Mouse (Mus musculus): ENCODE results near the gene Aff2. TPM values are rescaled to one million over a fixed set of nuclear protein-coding genes. Genes with fewer than 3 reads are reported as not detected.

Gene Aff2
- total and polyA plus RNA-seq, 3 experiments: 1.1 to 3.3 (median 2.0) TPM

GRCm38 (mm10) chrX:69460896-69461295 is 100.8 kb downstream of the Aff2 start:
- Histone ChIP-seq H3K27ac (no peak overlapping the region), H3K36me3 (ENCODE audit: control insufficient read depth, insufficient read depth, low read length) (no peaks in the 10 kb centered on the region), H3K9ac (ENCODE audit: low read depth, low read length) (no peak overlapping the region), H3K4me3 (no peak overlapping the region), H3K4me1 (ENCODE audit: control insufficient read depth, insufficient read depth, low read length) (no peaks in the 10 kb centered on the region; the same call in 1 of the 2 replicates), H3K27me3 (ENCODE audit: control insufficient read depth, insufficient read depth, low read length) (no peaks in the 10 kb centered on the region), H3K79me2 (replicated peaks; ENCODE audit: control insufficient read depth, insufficient read depth, low read length) (no peaks in the 10 kb centered on the region)
- intact Hi-C loops (cut with DNase I): loop anchor here (2.0 kb wide), 1 partner anchor 18 kb away; no protein-coding TSS in a partner anchor
- no peak for DNase-seq
- TF ChIP-seq CTCF (IDR thresholded peaks at IDR 0.05): no peak
- no peak for TF ChIP-seq EP300 (IDR thresholded peaks at IDR 0.05; ENCODE audit: insufficient read depth, low read depth, low read length)
- no peak for TF ChIP-seq POLR2A (IDR thresholded peaks at IDR 0.05; ENCODE audit: insufficient read depth, low read depth, low read length)
- 54% methylated on average over 2 of the region's 2 CpGs for WGBS

GRCm38 (mm10) chrX:69502061-69502460 is 142.0 kb downstream of the Aff2 start:
- TF ChIP-seq POLR2A (IDR thresholded peaks at IDR 0.05; ENCODE audit: insufficient read depth, low read depth, low read length) (no peak), CTCF (IDR thresholded peaks at IDR 0.05) (no peak), EP300 (IDR thresholded peaks at IDR 0.05; ENCODE audit: insufficient read depth, low read depth, low read length) (no peak)
- Histone ChIP-seq H3K27ac (no peak overlapping the region), H3K36me3 (ENCODE audit: control insufficient read depth, insufficient read depth, low read length) (no peaks in the 10 kb centered on the region), H3K79me2 (replicated peaks; ENCODE audit: control insufficient read depth, insufficient read depth, low read length) (no peaks in the 10 kb centered on the region), H3K4me3 (no peak overlapping the region), H3K9ac (ENCODE audit: low read depth, low read length) (no peak overlapping the region), H3K27me3 (ENCODE audit: control insufficient read depth, insufficient read depth, low read length) (no peaks in the 10 kb centered on the region), H3K4me1 (ENCODE audit: control insufficient read depth, insufficient read depth, low read length) (no peaks in the 10 kb centered on the region)
- no peak for DNase-seq
- whole genome bisulfite sequencing: 36% methylated on average over 3 of the region's 3 CpGs
- intact Hi-C loops (cut with DNase I): no loop called here

- intact Hi-C loops (cut with DNase I): no loop called here
- H3K79me2 ChIP-seq (replicated peaks; ENCODE audit: control insufficient read depth, insufficient read depth, low read length): no peaks in the 10 kb centered on the region
Measured at GRCm38 (mm10) chrX:69518040-69518575, 158.0 kb downstream of the Aff2 start.

GRCm38 (mm10) chrX:69540811-69541210 is 180.7 kb downstream of the Aff2 start:
- DNase-seq: no peak
- Histone ChIP-seq H3K4me1 (ENCODE audit: control insufficient read depth, insufficient read depth, low read length) (no peaks in the 10 kb centered on the region), H3K4me3 (no peak overlapping the region), H3K27me3 (ENCODE audit: control insufficient read depth, insufficient read depth, low read length) (no peaks in the 10 kb centered on the region), H3K79me2 (replicated peaks; ENCODE audit: control insufficient read depth, insufficient read depth, low read length) (no peaks in the 10 kb centered on the region), H3K9ac (ENCODE audit: low read depth, low read length) (no peak overlapping the region), H3K27ac (no peak overlapping the region), H3K36me3 (ENCODE audit: control insufficient read depth, insufficient read depth, low read length) (no peaks in the 10 kb centered on the region)
- TF ChIP-seq CTCF (IDR thresholded peaks at IDR 0.05): no peak
- TF ChIP-seq EP300 (IDR thresholded peaks at IDR 0.05; ENCODE audit: insufficient read depth, low read depth, low read length): no peak
- no peak for TF ChIP-seq POLR2A (IDR thresholded peaks at IDR 0.05; ENCODE audit: insufficient read depth, low read depth, low read length)
- 24% methylated on average over 1 of the region's 1 CpGs for WGBS
- intact Hi-C loops (cut with DNase I): no loop called here

More at GRCm38 (mm10) chrX:69518040-69518575, 158.0 kb downstream of the Aff2 start:
- no peak for DNase-seq
- Histone ChIP-seq H3K27ac (no peak overlapping the region), H3K4me1 (ENCODE audit: control insufficient read depth, insufficient read depth, low read length) (no peaks in the 10 kb centered on the region), H3K9ac (ENCODE audit: low read depth, low read length) (no peak overlapping the region), H3K4me3 (no peak overlapping the region), H3K27me3 (ENCODE audit: control insufficient read depth, insufficient read depth, low read length) (no peaks in the 10 kb centered on the region), H3K36me3 (ENCODE audit: control insufficient read depth, insufficient read depth, low read length) (no peaks in the 10 kb centered on the region)
- TF ChIP-seq POLR2A (IDR thresholded peaks at IDR 0.05; ENCODE audit: insufficient read depth, low read depth, low read length) (no peak), CTCF (IDR thresholded peaks at IDR 0.05) (no peak), EP300 (IDR thresholded peaks at IDR 0.05; ENCODE audit: insufficient read depth, low read depth, low read length) (no peak)
- WGBS: 58% methylated on average over 6 of the region's 6 CpGs

- Histone ChIP-seq H3K27me3 (ENCODE audit: control insufficient read depth, insufficient read depth, low read length) (no peaks in the 10 kb centered on the region), H3K36me3 (ENCODE audit: control insufficient read depth, insufficient read depth, low read length) (no peaks in the 10 kb centered on the region), H3K4me3 (no peak overlapping the region), H3K27ac (no peak overlapping the region), H3K9ac (ENCODE audit: low read depth, low read length) (no peak overlapping the region), H3K79me2 (replicated peaks; ENCODE audit: control insufficient read depth, insufficient read depth, low read length) (no peaks in the 10 kb centered on the region), H3K4me1 (ENCODE audit: control insufficient read depth, insufficient read depth, low read length) (no peaks in the 10 kb centered on the region)
- no peak for DNase-seq
- intact Hi-C loops (cut with DNase I): no loop called here
- WGBS: 76% methylated on average over 2 of the region's 2 CpGs
- TF ChIP-seq EP300 (IDR thresholded peaks at IDR 0.05; ENCODE audit: insufficient read depth, low read depth, low read length) (no peak), POLR2A (IDR thresholded peaks at IDR 0.05; ENCODE audit: insufficient read depth, low read depth, low read length) (no peak), CTCF (IDR thresholded peaks at IDR 0.05) (no peak)
Measured at GRCm38 (mm10) chrX:69579903-69580459, 219.9 kb downstream of the Aff2 start.

GRCm38 (mm10) chrX:69608793-69609192 is 248.7 kb downstream of the Aff2 start:
- Histone ChIP-seq H3K79me2 (replicated peaks; ENCODE audit: control insufficient read depth, insufficient read depth, low read length) (no peaks in the 10 kb centered on the region), H3K9ac (ENCODE audit: low read depth, low read length) (no peak overlapping the region), H3K27ac (no peak overlapping the region), H3K4me3 (no peak overlapping the region), H3K27me3 (ENCODE audit: control insufficient read depth, insufficient read depth, low read length) (no peaks in the 10 kb centered on the region), H3K4me1 (ENCODE audit: control insufficient read depth, insufficient read depth, low read length) (no peaks in the 10 kb centered on the region), H3K36me3 (ENCODE audit: control insufficient read depth, insufficient read depth, low read length) (no peaks in the 10 kb centered on the region)
- no peak for DNase-seq
- intact Hi-C loops (cut with DNase I): no loop called here
- TF ChIP-seq CTCF (IDR thresholded peaks at IDR 0.05) (no peak), EP300 (IDR thresholded peaks at IDR 0.05; ENCODE audit: insufficient read depth, low read depth, low read length) (no peak), POLR2A (IDR thresholded peaks at IDR 0.05; ENCODE audit: insufficient read depth, low read depth, low read length) (no peak)

Measured in heart, adult 2 months (tissue).